Mouse (Mus musculus) intestine, embryonic 14.5 days (tissue): ENCODE data around the gene Kirrel3. TPM values are rescaled to one million over a fixed set of nuclear protein-coding genes. Genes with fewer than 3 reads are reported as not detected.

Source experiments
- ATAC-seq: fragments of 200-750 bp; cut with Nextera tagmentation; replicated peaks from 2 replicates; pipeline ENCODE4 v1.8.0; 2017; ENCODE audit warnings: low read depth, moderate number of reproducible peaks, moderate TSS enrichment, moderate library complexity; ENCODE audit not compliant: low FRiP score, low TSS enrichment
- DNase-seq: peaks from one replicate; pipeline ENCODE4 v3.0.0-alpha.2; 2018; ENCODE audit warnings: low spot score
- H3K27ac ChIP-seq: fragments of 300-500 bp; sonication (generic); 2 replicates; pipeline ENCODE4 v1.5.1; 2014; ENCODE audit warnings: low read depth, mild to moderate bottlenecking, control low read depth
- H3K27me3 ChIP-seq: fragments of 300-500 bp; sonication (generic); replicated peaks from 2 replicates; pipeline ENCODE4 v1.6.1; 2014; ENCODE audit warnings: low read length, control low read depth; ENCODE audit not compliant: control insufficient read depth, insufficient read depth
- H3K36me3 ChIP-seq: fragments of 300-500 bp; sonication (generic); 2 replicates; pipeline ENCODE4 v1.6.1; 2014; ENCODE audit warnings: low read length, control low read depth; ENCODE audit not compliant: control insufficient read depth, insufficient read depth
- H3K4me1 ChIP-seq: fragments of 300-500 bp; sonication (generic); replicated peaks from 2 replicates; pipeline ENCODE4 v1.6.1; 2014; ENCODE audit warnings: low read length, control low read depth, mixed read lengths; ENCODE audit not compliant: control insufficient read depth, insufficient read depth
- H3K4me2 ChIP-seq: fragments of 300-500 bp; sonication (generic); 2 replicates; pipeline ENCODE4 v1.6.1; 2014; ENCODE audit warnings: low read length
- H3K4me3 ChIP-seq: fragments of 300-500 bp; sonication (generic); 2 replicates; pipeline ENCODE4 v1.5.1; 2014; ENCODE audit warnings: low read depth, low read length, control low read depth, mixed read lengths
- H3K9ac ChIP-seq: fragments of 300-500 bp; sonication (generic); 2 replicates; pipeline ENCODE4 v1.6.1; 2014; ENCODE audit warnings: mild to moderate bottlenecking, low read length
- H3K9me3 ChIP-seq: fragments of 300-500 bp; sonication (generic); 2 replicates; pipeline ENCODE4 v1.6.1; 2016; ENCODE audit warnings: low read length, control low read depth; ENCODE audit not compliant: control insufficient read depth
- WGBS: fragments of 180-500 bp; shearing (Covaris S2); extraction: QIAGEN DNeasy Blood & Tissue Kit; methylation state at CpG from one replicate; pipeline ENCODE4 v1.1.7; 2014; 5-methylcytosine and 5-hydroxymethylcytosine counted together
- polyA plus RNA-seq: library from polyadenylated mRNA; unstranded; fragments of >200 nt; fragmentation: Nextera tagmentation; extraction: Ambion mirVana; gene quantifications from 2 replicates; pipeline ENCODE4 v1.2.1, GENCODE M21; 2014

The Kirrel3 gene
- polyA plus RNA-seq, 1 experiment from 2014 or later = 3.2 TPM

DNA sequence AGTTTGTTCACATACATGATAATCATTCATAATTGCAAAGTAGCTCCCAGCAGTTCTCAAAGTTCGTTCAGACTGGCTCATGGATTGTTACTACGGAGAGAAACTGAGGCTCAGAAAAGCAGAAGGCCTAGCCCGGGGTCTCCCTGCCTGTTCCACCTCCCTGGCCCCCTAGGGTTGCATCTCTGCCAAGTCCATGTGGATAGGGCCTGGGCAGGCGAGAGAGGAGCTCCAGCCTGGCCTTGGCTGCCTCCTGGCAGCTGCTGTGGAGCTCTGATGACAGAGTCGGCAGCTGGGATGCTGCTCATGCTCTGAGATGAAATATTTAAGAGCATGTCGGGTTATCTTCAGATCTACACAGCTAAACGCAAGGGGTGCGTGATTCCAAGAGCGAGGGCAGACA, 459.6 kb downstream of the Kirrel3 start:
- Histone ChIP-seq H3K4me2 (no peak overlapping the region), H3K9me3 (no peaks in the 10 kb centered on the region), H3K27ac (no peak overlapping the region), H3K9ac (no peak overlapping the region), H3K36me3 (no peaks in the 10 kb centered on the region), H3K4me3 (no peak overlapping the region), H3K4me1 (no peaks in the 10 kb centered on the region), H3K27me3 (no peaks in the 10 kb centered on the region)
- DNase-seq (no peak), ATAC-seq (no peak)
- WGBS = 67% methylated on average over 9 of the region's 9 CpGs

- H3K27ac ChIP-seq = no peak overlapping the region
- H3K4me3 ChIP-seq = no peak overlapping the region
- ATAC-seq (no peak), DNase-seq (no peak)
- H3K36me3 ChIP-seq = no peaks in the 10 kb centered on the region
- 24% methylated on average over 6 of the region's 6 CpGs for WGBS
- no peak overlapping the region for H3K4me2 ChIP-seq
- H3K4me1 ChIP-seq = no peaks in the 10 kb centered on the region
- no peaks in the 10 kb centered on the region for H3K27me3 ChIP-seq
- H3K9ac ChIP-seq = no peak overlapping the region
- no peaks in the 10 kb centered on the region for H3K9me3 ChIP-seq
Measured at GRCm38 (mm10) chr9:34947258-34947657, 461.6 kb downstream of the Kirrel3 start.

DNA sequence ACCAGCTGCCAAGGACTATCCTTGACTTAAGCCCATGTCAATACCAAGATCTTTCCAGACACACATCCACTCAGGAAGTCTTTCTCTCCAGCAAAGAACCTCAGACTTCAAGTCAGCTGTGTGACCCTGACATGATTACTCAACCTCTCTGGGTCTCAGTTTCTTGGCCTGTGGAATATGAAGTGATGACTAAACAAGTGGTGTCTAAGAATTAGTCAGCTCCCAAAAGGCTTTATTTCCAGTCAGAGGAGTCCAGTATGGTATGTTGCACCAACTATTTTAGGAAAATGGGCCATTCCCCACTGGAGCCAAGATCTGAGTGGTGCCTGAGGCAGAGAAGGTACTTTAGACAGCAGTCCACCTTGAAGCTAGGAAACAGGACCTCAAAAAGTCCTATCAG, 462.0 kb downstream of the Kirrel3 start:
- H3K36me3 ChIP-seq = no peaks in the 10 kb centered on the region
- no peak for ATAC-seq
- no peak for DNase-seq
- no peak overlapping the region for H3K9ac ChIP-seq
- H3K4me1 ChIP-seq = no peaks in the 10 kb centered on the region
- no peak overlapping the region for H3K27ac ChIP-seq
- H3K27me3 ChIP-seq = no peaks in the 10 kb centered on the region
- no peak overlapping the region for H3K4me2 ChIP-seq
- H3K9me3 ChIP-seq = no peaks in the 10 kb centered on the region
- H3K4me3 ChIP-seq = no peak overlapping the region

DNA sequence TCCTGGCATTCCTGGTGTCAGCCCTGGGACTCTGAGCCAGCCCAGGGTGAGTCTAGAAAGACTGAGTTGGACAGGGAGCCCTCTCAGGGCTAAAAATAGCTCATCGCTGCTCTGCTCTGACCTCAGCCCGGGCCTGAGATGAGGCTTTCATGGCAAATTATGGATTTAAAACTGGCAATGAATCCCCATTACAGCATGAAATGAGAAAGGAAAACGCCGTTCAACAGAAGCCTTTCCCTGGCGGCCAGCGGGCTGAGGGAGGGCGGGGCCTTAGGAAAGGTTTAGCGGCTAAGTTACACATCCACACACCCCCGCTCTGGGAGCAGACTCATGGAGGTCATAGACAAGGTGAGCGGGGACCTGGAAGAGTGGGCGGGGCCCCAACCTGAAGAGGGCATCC, 467.7 kb downstream of the Kirrel3 start:
- H3K4me2 ChIP-seq = no peak overlapping the region
- WGBS = 59% methylated on average over 11 of the region's 11 CpGs

DNA sequence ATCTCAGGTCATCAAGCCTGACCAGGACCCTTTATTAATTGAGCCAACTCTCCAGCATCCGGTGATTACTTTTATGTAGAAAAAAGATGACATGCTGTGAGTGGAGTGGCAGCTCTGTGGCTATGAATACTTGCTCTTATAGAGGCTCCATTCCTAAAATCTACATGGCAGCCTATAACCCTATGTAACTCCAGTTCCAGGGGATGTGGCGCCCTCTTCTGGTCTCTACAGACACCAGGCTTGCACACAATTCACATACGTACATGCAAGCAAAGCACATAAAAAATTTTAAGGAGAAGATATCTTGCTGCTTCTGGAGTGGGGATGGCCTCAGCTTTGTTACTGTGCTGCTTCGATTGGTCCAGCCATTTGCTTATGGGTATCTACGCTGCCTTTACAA, 468.5 kb downstream of the Kirrel3 start:
- Histone ChIP-seq H3K4me3 (no peak overlapping the region), H3K9ac (no peak overlapping the region), H3K4me2 (no peak overlapping the region), H3K36me3 (no peaks in the 10 kb centered on the region), H3K27ac (no peak overlapping the region), H3K9me3 (no peaks in the 10 kb centered on the region), H3K4me1 (no peaks in the 10 kb centered on the region), H3K27me3 (no peaks in the 10 kb centered on the region; the same call in 1 of the 2 replicates)
- ATAC-seq = no peak
- 69% methylated on average over 5 of the region's 5 CpGs for WGBS
- DNase-seq = no peak

More for the DNA sequence above, 467.7 kb downstream of the Kirrel3 start:
- DNase-seq = no peak
- no peak for ATAC-seq
- no peaks in the 10 kb centered on the region; the same call in 1 of the 2 replicates for H3K27me3 ChIP-seq
- no peaks in the 10 kb centered on the region for H3K4me1 ChIP-seq
- no peaks in the 10 kb centered on the region for H3K36me3 ChIP-seq
- no peak overlapping the region for H3K27ac ChIP-seq
- no peak overlapping the region for H3K4me3 ChIP-seq
- H3K9me3 ChIP-seq = no peaks in the 10 kb centered on the region
- no peak overlapping the region for H3K9ac ChIP-seq

GRCm38 (mm10) chr9:34956512-34956911, 470.8 kb downstream of the Kirrel3 start:
- no peak overlapping the region for H3K4me3 ChIP-seq
- 0 out of 2 replicates have a peak, but pooled peaks cover 4% of the 10 kb centered on the region for H3K4me1 ChIP-seq
- no peak for DNase-seq
- no peak for ATAC-seq
- 77% methylated on average over 3 of the region's 3 CpGs for WGBS
- H3K27ac ChIP-seq = no peak overlapping the region
- H3K9ac ChIP-seq = no peak overlapping the region
- no peaks in the 10 kb centered on the region for H3K36me3 ChIP-seq
- H3K27me3 ChIP-seq = peaks cover 3% of the 10 kb centered on the region; the same call in 1 of the 2 replicates
- H3K4me2 ChIP-seq = no peak overlapping the region
- H3K9me3 ChIP-seq = no peaks in the 10 kb centered on the region

DNA sequence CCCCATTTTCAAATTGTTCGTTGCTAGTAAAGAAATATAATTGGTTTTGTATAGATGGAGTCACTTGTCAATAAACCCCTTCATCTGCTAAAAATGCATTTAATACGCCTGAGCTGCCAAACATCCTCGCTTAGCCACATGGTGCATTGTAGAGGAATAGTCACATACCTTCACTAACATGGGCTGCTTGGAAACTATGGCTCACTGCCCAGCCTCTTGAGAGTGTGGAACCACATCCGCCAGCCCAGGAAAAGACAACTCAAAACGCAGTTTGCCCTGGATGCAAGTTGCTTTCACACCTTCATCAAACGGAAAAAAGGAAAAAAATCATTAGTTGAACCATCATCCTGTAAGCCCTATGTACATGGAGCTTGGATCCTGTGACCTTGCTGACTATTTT, 472.0 kb downstream of the Kirrel3 start:
- H3K27me3 ChIP-seq = peaks cover 3% of the 10 kb centered on the region; the same call in 1 of the 2 replicates
- H3K9ac ChIP-seq = no peak overlapping the region
- no peaks in the 10 kb centered on the region for H3K9me3 ChIP-seq
- no peak overlapping the region for H3K27ac ChIP-seq
- no peak overlapping the region for H3K4me3 ChIP-seq
- 0 out of 2 replicates have a peak, but pooled peaks cover 4% of the 10 kb centered on the region for H3K4me1 ChIP-seq
- no peak overlapping the region for H3K4me2 ChIP-seq
- H3K36me3 ChIP-seq = no peaks in the 10 kb centered on the region
- ATAC-seq (no peak), DNase-seq (no peak)
- 83% methylated on average over 6 of the region's 6 CpGs for WGBS

- DNase-seq = no peak
- Histone ChIP-seq H3K4me1 (0 out of 2 replicates have a peak, but pooled peaks cover 4% of the 10 kb centered on the region), H3K4me3 (no peak overlapping the region), H3K27me3 (peaks cover 3% of the 10 kb centered on the region; the same call in 1 of the 2 replicates), H3K27ac (no peak overlapping the region), H3K9ac (no peak overlapping the region), H3K4me2 (no peak overlapping the region), H3K9me3 (no peaks in the 10 kb centered on the region), H3K36me3 (no peaks in the 10 kb centered on the region)
- 82% methylated on average over 5 of the region's 5 CpGs for WGBS
- ATAC-seq = no peak
Measured at GRCm38 (mm10) chr9:34958183-34958830, 472.6 kb downstream of the Kirrel3 start.

GRCm38 (mm10) chr9:34960736-34961135, 475.0 kb downstream of the Kirrel3 start:
- H3K9ac ChIP-seq = no peak overlapping the region
- 0 out of 2 replicates have a peak, but pooled peaks cover 4% of the 10 kb centered on the region for H3K4me1 ChIP-seq
- ATAC-seq (no peak), DNase-seq (no peak)
- no peak overlapping the region for H3K4me2 ChIP-seq
- H3K4me3 ChIP-seq = no peak overlapping the region
- H3K27ac ChIP-seq = no peak overlapping the region
- peaks cover 6% of the 10 kb centered on the region; the same call in 1 of the 2 replicates for H3K27me3 ChIP-seq
- H3K36me3 ChIP-seq = no peaks in the 10 kb centered on the region
- WGBS = 43% methylated on average over 12 of the region's 12 CpGs
- no peaks in the 10 kb centered on the region for H3K9me3 ChIP-seq
